ENCODE assay signal across 9 mouse cellular contexts in genomic region chr15:77761561-77762380, GRCm38 (mm10). TPM values are rescaled to one million over a fixed set of nuclear protein-coding genes. Genes with fewer than 3 reads are reported as not detected.
A peak's percentile ranks its signal among the peaks of the same experiment; 100 is the strongest.
DNase-seq lines count a peak whose midpoint lies in the region; ATAC-seq lines count a peak whose summit lies in the region.
"Had no signal": no experiment of that assay in that cellular context is flagged by ENCODE, and none has a peak within 500 bp of the region (broad histone marks: within the 10 kb centered on the region; RNA-seq: fewer than 3 reads in every experiment).

No protein-coding gene starts in this region.

- H3K9ac ChIP-seq in forebrain, embryonic 14.5 days (ENCODE audit: low read length) = no peak overlapping the region
- H3K9ac ChIP-seq in forebrain, embryonic 11.5 days (ENCODE audit: low read length) = no peak overlapping the region
- H3K9ac ChIP-seq in neural tube, embryonic 15.5 days (replicated peaks) = no peak overlapping the region

- DNase-seq in forebrain, embryonic 14.5 days (ENCODE audit: low spot score) = peak; percentile 44
- DNase-seq in forebrain, embryonic 11.5 days (ENCODE audit: low spot score) = no peak
- peak; percentile 37 for DNase-seq in neural tube, embryonic 10.5 days (ENCODE audit: extremely low spot score, low spot score)
- DNase-seq in cerebellum, postnatal 4 days (ENCODE audit: low spot score in 2 of 2) = peak; percentile 38 to 55
- peak; percentile 39 to 66 for DNase-seq in kidney, postnatal 36 days
- no peak for DNase-seq in urinary bladder, adult 2 months (ENCODE audit: low spot score)

- ATAC-seq in forebrain, embryonic 14.5 days = no peak
- no peak for ATAC-seq in forebrain, embryonic 11.5 days (replicated peaks; ENCODE audit: low FRiP score)
- no peak for ATAC-seq in neural tube, embryonic 15.5 days (ENCODE audit: low FRiP score)
- peak; percentile 45; the same call in 1 of the 2 replicates for ATAC-seq in neutrophil, adult 5-6 weeks (ENCODE audit: extremely low read depth, insufficient number of reproducible peaks, low FRiP score, poor library complexity, severe bottlenecking)

- H3K27ac ChIP-seq in forebrain, embryonic 14.5 days (ENCODE audit: low read depth, low read length) = no peak overlapping the region
- no peak overlapping the region for H3K27ac ChIP-seq in forebrain, embryonic 11.5 days (ENCODE audit: low read depth, low read length)
- H3K27ac ChIP-seq in neural tube, embryonic 15.5 days (replicated peaks) = no peak overlapping the region

- H3K9me3 ChIP-seq in forebrain, embryonic 14.5 days (replicated peaks; ENCODE audit: control insufficient read depth, low read length) = no peaks in the 10 kb centered on the region
- H3K9me3 ChIP-seq in forebrain, embryonic 11.5 days (ENCODE audit: control insufficient read depth, low read length) = no peaks in the 10 kb centered on the region
- no peaks in the 10 kb centered on the region for H3K9me3 ChIP-seq in neural tube, embryonic 15.5 days (replicated peaks)

- H3K4me1 ChIP-seq in forebrain, embryonic 14.5 days (ENCODE audit: control insufficient read depth, insufficient read depth, low read length) = no peaks in the 10 kb centered on the region
- H3K4me1 ChIP-seq in forebrain, embryonic 11.5 days (replicated peaks; ENCODE audit: control insufficient read depth, insufficient read depth, low read length) = no peaks in the 10 kb centered on the region
- H3K4me1 ChIP-seq in neural tube, embryonic 15.5 days = peaks cover 2% of the 10 kb centered on the region; the same call in 1 of the 2 replicates

- no peaks in the 10 kb centered on the region for H3K27me3 ChIP-seq in forebrain, embryonic 14.5 days (replicated peaks; ENCODE audit: control insufficient read depth, insufficient read depth, low read length)
- no peaks in the 10 kb centered on the region for H3K27me3 ChIP-seq in forebrain, embryonic 11.5 days (ENCODE audit: control insufficient read depth, insufficient read depth, low read length)
- H3K27me3 ChIP-seq in neural tube, embryonic 15.5 days (replicated peaks) = no peaks in the 10 kb centered on the region

- WGBS in forebrain, embryonic 14.5 days = 78% methylated on average over 22 of the region's 22 CpGs
- WGBS in forebrain, embryonic 11.5 days = 81% methylated on average over 22 of the region's 22 CpGs
- 77% methylated on average over 22 of the region's 22 CpGs for WGBS in neural tube, embryonic 15.5 days

- H3K36me3 ChIP-seq in forebrain, embryonic 14.5 days (ENCODE audit: control insufficient read depth, insufficient read depth, low read length) = peaks cover 63% of the 10 kb centered on the region
- H3K36me3 ChIP-seq in forebrain, embryonic 11.5 days (ENCODE audit: control insufficient read depth, insufficient read depth, low read length) = no peaks in the 10 kb centered on the region; the same call in 1 of the 2 replicates
- peaks cover 63% of the 10 kb centered on the region for H3K36me3 ChIP-seq in neural tube, embryonic 15.5 days

- H3K4me2 ChIP-seq in forebrain, embryonic 14.5 days (ENCODE audit: low read length) = no peak overlapping the region
- no peak overlapping the region for H3K4me2 ChIP-seq in forebrain, embryonic 11.5 days (ENCODE audit: low read depth, low read length, severe bottlenecking)
- H3K4me2 ChIP-seq in neural tube, embryonic 15.5 days = no peak overlapping the region

- no peak overlapping the region for H3K4me3 ChIP-seq in forebrain, embryonic 14.5 days (ENCODE audit: low read depth, low read length)
- H3K4me3 ChIP-seq in forebrain, embryonic 11.5 days (ENCODE audit: low read depth, low read length) = no peak overlapping the region
- no peak overlapping the region for H3K4me3 ChIP-seq in neural tube, embryonic 15.5 days (replicated peaks)

RNA-seq across cellular contexts. Expression of gene Apol8, which starts 5.0 kb away (rescaled TPM):
- 0.06 TPM in 1 of 2 replicates, not detected in the other for polyA plus RNA-seq in forebrain, embryonic 14.5 days (2014; fragmentation: Nextera tagmentation; extraction: Ambion mirVana)
- polyA plus RNA-seq in forebrain, embryonic 11.5 days (2014; fragmentation: Nextera tagmentation; extraction: Ambion mirVana) = 0.16 and 0.21 TPM in 2 replicates
- polyA plus RNA-seq in neural tube, embryonic 15.5 days (2015; fragmentation: Nextera tagmentation; extraction: Ambion mirVana) = 0.19 and 0.49 TPM in 2 replicates
- 0.81 and 2.5 TPM in 2 replicates for total RNA-seq in neutrophil, adult 5-6 weeks (2017)
- 0.29 and 0.72 TPM in 2 replicates for polyA plus RNA-seq in urinary bladder, adult 2 months (2012; rRNA removed)
- total RNA-seq: heart, postnatal 36 days had no signal

RNA-seq across cellular contexts. Expression of gene Apol9b, which starts 32.9 kb away (rescaled TPM):
- not detected in 2 replicates for polyA plus RNA-seq in forebrain, embryonic 14.5 days (2014; fragmentation: Nextera tagmentation; extraction: Ambion mirVana)
- not detected in 2 replicates for polyA plus RNA-seq in forebrain, embryonic 11.5 days (2014; fragmentation: Nextera tagmentation; extraction: Ambion mirVana)
- 0.17 TPM in 1 of 2 replicates, not detected in the other for polyA plus RNA-seq in neural tube, embryonic 15.5 days (2015; fragmentation: Nextera tagmentation; extraction: Ambion mirVana)
- total RNA-seq in neutrophil, adult 5-6 weeks (2017) = 0.47 TPM in 1 of 2 replicates, not detected in the other
- 4.6 and 5.5 TPM in 2 replicates for polyA plus RNA-seq in urinary bladder, adult 2 months (2012; rRNA removed)

Comparison
In these comparisons a context has a peak if more than half of its experiments do, and no peak if none do; other contexts are left out.
1. DNase-seq: peak in forebrain, embryonic 14.5 days (single experiment), neural tube, embryonic 10.5 days (single experiment), cerebellum, postnatal 4 days (2 of 2) and kidney, postnatal 36 days (2 of 2); none in forebrain, embryonic 11.5 days (single experiment) and urinary bladder, adult 2 months (single experiment).